Mouse (Mus musculus) right cerebral cortex, postnatal 10 days (tissue): ENCODE results near the gene Sema3b.

Source experiments
- DNase-seq, 2 experiments: peaks; one replicate each; pipeline ENCODE4 v3.0.0; 2021; ENCODE audit warnings: low spot score in 2 of 2

The Sema3b gene

GRCm38 (mm10) chr9:107548820-107549219 lies 60.2 kb downstream of the Sema3b start:
- no peak for DNase-seq

GRCm38 (mm10) chr9:107547957-107548356 lies 61.1 kb downstream of the Sema3b start:
- no peak for DNase-seq
